27 mouse cellular contexts compared by ENCODE assay signal in the genomic region with DNA sequence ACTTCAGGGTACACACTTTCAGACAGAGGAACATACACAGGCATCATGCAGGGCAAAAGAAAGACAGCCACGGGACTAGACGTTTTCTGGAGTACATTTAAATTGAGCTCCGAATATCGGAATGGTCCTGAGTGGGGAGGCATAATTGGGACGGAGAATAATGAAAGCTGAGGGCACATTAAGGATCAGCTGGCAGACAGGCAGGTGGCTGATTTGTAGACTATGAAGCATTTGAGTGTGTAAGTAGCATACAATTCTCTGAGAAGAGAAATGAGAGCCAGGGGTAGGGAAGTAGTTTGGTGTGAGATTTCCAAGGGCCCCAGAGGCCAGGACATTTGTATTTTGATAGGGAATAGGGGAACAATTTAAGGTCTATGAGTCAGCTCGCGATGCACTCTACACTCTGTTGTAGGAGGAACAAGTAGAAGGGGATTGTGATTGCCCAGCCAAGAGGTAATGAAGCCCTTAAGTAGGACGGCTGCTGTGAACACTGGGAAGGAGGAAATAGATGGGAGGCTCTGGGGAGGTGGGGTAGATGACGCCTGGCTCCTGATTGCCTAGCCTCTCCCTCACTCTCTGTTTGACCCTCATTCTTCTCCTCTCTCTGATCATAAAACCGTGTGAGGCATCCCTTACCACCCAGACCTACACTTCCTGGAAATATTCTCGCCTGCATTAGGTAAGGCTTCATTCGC.
DNase-seq lines count a peak whose midpoint lies in the region; ATAC-seq lines count a peak whose summit lies in the region.
"Had no signal": no experiment of that assay in that cellular context is flagged by ENCODE, and none has a peak within 500 bp of the region (broad histone marks: within the 10 kb centered on the region; RNA-seq: fewer than 3 reads in every experiment).

No protein-coding gene starts in this region.

- no peak overlapping the region for H3K27ac ChIP-seq in hindbrain, embryonic 13.5 days
- H3K27ac ChIP-seq in hindbrain, embryonic 11.5 days (ENCODE audit: low read depth, low read length) = no peak overlapping the region
- peak overlapping the region; percentile 46 for H3K27ac ChIP-seq in neural tube, embryonic 13.5 days (replicated peaks)
- H3K27ac ChIP-seq in neural tube, embryonic 14.5 days (ENCODE audit: low read depth, low read length) = 0 out of 2 replicates have a peak overlapping the region, but pooled peaks have one; percentile 11
- H3K27ac ChIP-seq: forebrain, embryonic 13.5 days; liver, embryonic 12.5 days; midbrain, embryonic 12.5 days had no signal

- no peak for DNase-seq in hindbrain, embryonic 11.5 days (ENCODE audit: low spot score)
- DNase-seq in neural tube, embryonic 10.5 days (ENCODE audit: extremely low spot score, low spot score) = no peak
- no peak for DNase-seq in kidney, adult 8-10 months
- DNase-seq: adrenal gland, postnatal 25 days; cerebellum, adult 2 months; cerebellum, postnatal 14 days; gastrocnemius, postnatal 25 days; heart, adult 18-20 months; heart, postnatal 4 days; kidney, postnatal 4 days; layer of hippocampus, postnatal 36 days; left cerebral cortex, postnatal 4 days; lung, adult 18-20 months; lung, postnatal 4 days had no signal

- WGBS in hindbrain, embryonic 13.5 days = 36% methylated on average over 12 of the region's 12 CpGs
- 58% methylated on average over 12 of the region's 12 CpGs for WGBS in hindbrain, embryonic 11.5 days
- 26% methylated on average over 12 of the region's 12 CpGs for WGBS in neural tube, embryonic 13.5 days
- 31% methylated on average over 12 of the region's 12 CpGs for WGBS in neural tube, embryonic 14.5 days

- H3K27me3 ChIP-seq in hindbrain, embryonic 13.5 days = no peaks in the 10 kb centered on the region
- H3K27me3 ChIP-seq in hindbrain, embryonic 11.5 days (ENCODE audit: control insufficient read depth, insufficient read depth, low read length) = no peaks in the 10 kb centered on the region
- H3K27me3 ChIP-seq in neural tube, embryonic 13.5 days = no peaks in the 10 kb centered on the region
- no peaks in the 10 kb centered on the region for H3K27me3 ChIP-seq in neural tube, embryonic 14.5 days (ENCODE audit: control insufficient read depth, insufficient read depth, low read length)
- H3K27me3 ChIP-seq: forebrain, embryonic 13.5 days; heart, embryonic 12.5 days; liver, embryonic 12.5 days; megakaryocyte, embryonic 14.5 days; midbrain, embryonic 12.5 days had no signal

- no peak overlapping the region for H3K4me2 ChIP-seq in hindbrain, embryonic 13.5 days
- H3K4me2 ChIP-seq in hindbrain, embryonic 11.5 days (replicated peaks; ENCODE audit: low read depth, low read length) = no peak overlapping the region
- no peak overlapping the region for H3K4me2 ChIP-seq in neural tube, embryonic 13.5 days
- H3K4me2 ChIP-seq in neural tube, embryonic 14.5 days (ENCODE audit: low read depth, low read length) = 0 out of 2 replicates have a peak overlapping the region, but pooled peaks have one; percentile 3
- H3K4me2 ChIP-seq: forebrain, embryonic 13.5 days; heart, embryonic 12.5 days; liver, embryonic 12.5 days; midbrain, embryonic 12.5 days had no signal

- H3K4me1 ChIP-seq in hindbrain, embryonic 13.5 days (replicated peaks) = peaks cover 17% of the 10 kb centered on the region
- no peaks in the 10 kb centered on the region for H3K4me1 ChIP-seq in hindbrain, embryonic 11.5 days (replicated peaks; ENCODE audit: control insufficient read depth, insufficient read depth, low read length)
- H3K4me1 ChIP-seq in neural tube, embryonic 13.5 days (replicated peaks) = peaks cover 24% of the 10 kb centered on the region
- peaks cover 6% of the 10 kb centered on the region; the same call in 1 of the 2 replicates for H3K4me1 ChIP-seq in neural tube, embryonic 14.5 days (ENCODE audit: control insufficient read depth, insufficient read depth, low read length)
- H3K4me1 ChIP-seq: heart, embryonic 12.5 days; liver, embryonic 12.5 days; megakaryocyte, embryonic 14.5 days had no signal

- no peaks in the 10 kb centered on the region for H3K36me3 ChIP-seq in hindbrain, embryonic 13.5 days
- H3K36me3 ChIP-seq in hindbrain, embryonic 11.5 days (ENCODE audit: control insufficient read depth, insufficient read depth, low read length) = no peaks in the 10 kb centered on the region
- H3K36me3 ChIP-seq in neural tube, embryonic 13.5 days = no peaks in the 10 kb centered on the region
- H3K36me3 ChIP-seq in neural tube, embryonic 14.5 days (ENCODE audit: control insufficient read depth, insufficient read depth, low read length) = no peaks in the 10 kb centered on the region
- H3K36me3 ChIP-seq: heart, embryonic 12.5 days; liver, embryonic 12.5 days; midbrain, embryonic 12.5 days had no signal

- H3K9ac ChIP-seq in hindbrain, embryonic 13.5 days = no peak overlapping the region
- H3K9ac ChIP-seq in hindbrain, embryonic 11.5 days (ENCODE audit: low read depth, low read length) = no peak overlapping the region
- H3K9ac ChIP-seq in neural tube, embryonic 13.5 days = no peak overlapping the region
- no peak overlapping the region for H3K9ac ChIP-seq in neural tube, embryonic 14.5 days (replicated peaks; ENCODE audit: low read depth, low read length)
- H3K9ac ChIP-seq: forebrain, embryonic 13.5 days; heart, embryonic 12.5 days; liver, embryonic 12.5 days; midbrain, embryonic 12.5 days had no signal

- ATAC-seq in hindbrain, embryonic 13.5 days (ENCODE audit: low FRiP score) = peak; percentile 46; the same call in 1 of the 2 replicates
- no peak for ATAC-seq in hindbrain, embryonic 11.5 days (ENCODE audit: low FRiP score)
- peak; percentile 86 for ATAC-seq in neural tube, embryonic 13.5 days (ENCODE audit: low read depth)
- peak; percentile 83 for ATAC-seq in neural tube, embryonic 14.5 days (ENCODE audit: low read depth)
- no peak for ATAC-seq in cerebellum, adult (ENCODE audit: insufficient number of reproducible peaks, low FRiP score, low TSS enrichment)
- ATAC-seq: CD4-positive, CD25-positive, alpha-beta regulatory T cell, adult 4 months; forebrain, embryonic 13.5 days; liver, embryonic 12.5 days; lung, postnatal 0 days had no signal

- H3K9me3 ChIP-seq in hindbrain, embryonic 13.5 days = no peaks in the 10 kb centered on the region
- no peaks in the 10 kb centered on the region for H3K9me3 ChIP-seq in hindbrain, embryonic 11.5 days (ENCODE audit: control insufficient read depth, low read length)
- H3K9me3 ChIP-seq in neural tube, embryonic 13.5 days = no peaks in the 10 kb centered on the region
- no peaks in the 10 kb centered on the region for H3K9me3 ChIP-seq in neural tube, embryonic 14.5 days (ENCODE audit: control insufficient read depth, low read length)
- H3K9me3 ChIP-seq: forebrain, embryonic 13.5 days; heart, embryonic 12.5 days; liver, embryonic 12.5 days; midbrain, embryonic 12.5 days had no signal

- H3K4me3 ChIP-seq in hindbrain, embryonic 13.5 days = no peak overlapping the region
- H3K4me3 ChIP-seq in hindbrain, embryonic 11.5 days (ENCODE audit: low read depth, low read length) = no peak overlapping the region
- H3K4me3 ChIP-seq in neural tube, embryonic 13.5 days = no peak overlapping the region
- no peak overlapping the region for H3K4me3 ChIP-seq in neural tube, embryonic 14.5 days (ENCODE audit: low read depth, low read length)
- H3K4me3 ChIP-seq: erythroblast, embryonic 14.5 days; forebrain, embryonic 13.5 days; heart, embryonic 12.5 days; liver, embryonic 12.5 days; megakaryocyte, embryonic 14.5 days; midbrain, embryonic 12.5 days; myocyte had no signal

Comparison
In these comparisons a context has a peak if more than half of its experiments do, and no peak if none do; other contexts are left out.
1. ATAC-seq: peak in hindbrain, embryonic 13.5 days (single experiment), neural tube, embryonic 13.5 days (single experiment) and neural tube, embryonic 14.5 days (single experiment); none in hindbrain, embryonic 11.5 days (single experiment) and cerebellum, adult (single experiment).
2. H3K27ac ChIP-seq: peak in neural tube, embryonic 13.5 days (single experiment) and neural tube, embryonic 14.5 days (single experiment); none in hindbrain, embryonic 13.5 days (single experiment) and hindbrain, embryonic 11.5 days (single experiment).